Mouse (Mus musculus): Measurements from ENCODE around the gene Foxl2.

- no peak for TF ChIP-seq CTCF (IDR thresholded peaks at IDR 0.05; ENCODE audit: low read depth)
- no peak for TF ChIP-seq EP300 (IDR thresholded peaks at IDR 0.05; ENCODE audit: low read depth)
Observed at GRCm38 (mm10) chr9:98953291-98953690, 1.8 kb upstream of the Foxl2 start.

All from liver, postnatal 0 days (tissue).